Mouse (Mus musculus) stomach, embryonic 16.5 days (tissue): ENCODE measurements around the gene Arap1. TPM values are rescaled to one million over a fixed set of nuclear protein-coding genes. Genes with fewer than 3 reads are reported as not detected.

Source experiments
- ATAC-seq: fragments of 200-750 bp; cut with Nextera tagmentation; 2 replicates; pipeline ENCODE4 v1.8.0; 2017; ENCODE audit warnings: moderate number of reproducible peaks, moderate TSS enrichment; ENCODE audit not compliant: insufficient read depth, low FRiP score
- H3K27ac ChIP-seq: fragments of 300-500 bp; sonication (generic); 2 replicates; pipeline ENCODE4 v1.5.1; 2014; ENCODE audit warnings: low read length
- H3K27me3 ChIP-seq: fragments of 300-500 bp; sonication (generic); 2 replicates; pipeline ENCODE4 v1.6.1; 2014; ENCODE audit warnings: low read length, control low read depth, mixed read lengths; ENCODE audit not compliant: control insufficient read depth, insufficient read depth
- H3K36me3 ChIP-seq: fragments of 300-500 bp; sonication (generic); 2 replicates; pipeline ENCODE4 v1.6.1; 2014; ENCODE audit warnings: low read length; ENCODE audit not compliant: control insufficient read depth, insufficient read depth
- H3K4me1 ChIP-seq: fragments of 300-500 bp; sonication (generic); 2 replicates; pipeline ENCODE4 v1.6.1; 2014; ENCODE audit warnings: low read length, control low read depth, mixed read lengths; ENCODE audit not compliant: control insufficient read depth, insufficient read depth
- H3K4me2 ChIP-seq: fragments of 300-500 bp; sonication (generic); 2 replicates; pipeline ENCODE4 v1.6.1; 2014; ENCODE audit warnings: low read depth, low read length, mixed read lengths
- H3K4me3 ChIP-seq: fragments of 300-500 bp; sonication (generic); replicated peaks from 2 replicates; pipeline ENCODE4 v1.5.1; 2014; ENCODE audit warnings: mild to moderate bottlenecking, low read length
- H3K9ac ChIP-seq: fragments of 300-500 bp; sonication (generic); 2 replicates; pipeline ENCODE4 v1.6.1; 2014; ENCODE audit warnings: low read length
- H3K9me3 ChIP-seq: fragments of 300-500 bp; sonication (generic); replicated peaks from 2 replicates; pipeline ENCODE4 v1.6.1; 2016; ENCODE audit warnings: low read length, control low read depth; ENCODE audit not compliant: control insufficient read depth
- WGBS: fragments of 180-500 bp; shearing (Covaris S2); extraction: QIAGEN DNeasy Blood & Tissue Kit; methylation state at CpG from one replicate; pipeline ENCODE4 v1.1.7; 2014; 5-methylcytosine and 5-hydroxymethylcytosine counted together
- polyA plus RNA-seq: library from polyadenylated mRNA; unstranded; fragments of >200 nt; fragmentation: Nextera tagmentation; extraction: Ambion mirVana; gene quantifications from 2 replicates; pipeline ENCODE4 v1.2.1, GENCODE M21; 2015

Arap1 gene
- polyA plus RNA-seq, 1 experiment from 2014 or later, result 105 TPM

GRCm38 (mm10) chr7:101323141-101323594 is 24.7 kb upstream of the Arap1 start:
- H3K4me2 ChIP-seq, result peak overlapping the region; percentile 80
- H3K27me3 ChIP-seq, result no peaks in the 10 kb centered on the region
- peak; percentile 79 for ATAC-seq
- H3K36me3 ChIP-seq, result no peaks in the 10 kb centered on the region
- no peaks in the 10 kb centered on the region for H3K9me3 ChIP-seq
- peak overlapping the region; percentile 92 for H3K27ac ChIP-seq
- WGBS, result 53% methylated on average over 4 of the region's 4 CpGs
- H3K4me1 ChIP-seq, result peaks cover 22% of the 10 kb centered on the region
- H3K9ac ChIP-seq, result peak overlapping the region; percentile 90
- H3K4me3 ChIP-seq, result peak overlapping the region; percentile 76

DNA sequence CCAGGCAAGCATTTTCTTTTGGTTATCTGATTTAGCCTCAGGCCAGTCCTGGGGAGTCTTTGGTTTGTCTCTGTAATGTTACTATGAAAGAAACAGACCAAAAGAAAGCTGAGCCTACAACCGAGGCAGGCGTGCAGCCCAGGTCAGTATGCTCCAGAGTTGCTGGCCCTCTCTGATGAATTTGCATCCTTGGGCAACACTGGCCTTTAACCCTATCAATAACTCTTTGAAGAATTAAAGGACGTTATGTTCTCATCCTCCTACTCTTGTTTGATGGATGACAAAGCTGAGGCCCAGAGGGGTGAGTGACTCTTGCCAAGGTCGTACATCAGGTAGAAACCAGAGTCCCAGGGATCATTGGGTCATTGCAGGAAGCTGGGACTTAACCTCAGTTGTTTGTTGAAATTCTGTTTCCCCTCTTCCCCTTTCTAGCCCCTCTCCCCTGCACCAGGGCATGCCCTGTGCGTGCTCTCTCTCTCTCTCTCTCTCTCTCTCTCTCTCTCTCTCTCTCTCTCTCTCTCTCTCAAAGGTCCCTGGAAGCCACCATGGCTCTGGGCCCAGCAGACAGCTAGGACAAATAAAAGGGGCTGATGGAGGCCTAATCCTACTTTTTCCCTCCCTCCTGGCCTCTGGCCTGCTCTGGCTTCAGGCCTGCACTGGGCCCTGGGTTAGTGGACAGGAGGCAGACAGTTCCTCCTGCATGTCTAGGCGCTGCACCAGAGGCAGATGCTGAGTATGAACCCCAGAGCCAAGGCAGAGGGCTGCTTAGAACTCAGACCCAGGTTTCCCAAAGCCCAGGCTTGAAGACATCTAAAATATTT is 23.5 kb upstream of the Arap1 start:
- H3K27ac ChIP-seq, result no peak overlapping the region
- H3K4me3 ChIP-seq, result peak overlapping the region; percentile 32; the same call in 1 of the 2 replicates
- no peaks in the 10 kb centered on the region for H3K9me3 ChIP-seq
- ATAC-seq, result no peak
- H3K27me3 ChIP-seq, result no peaks in the 10 kb centered on the region
- no peaks in the 10 kb centered on the region for H3K36me3 ChIP-seq
- WGBS, result 43% methylated on average over 6 of the region's 6 CpGs
- H3K9ac ChIP-seq, result peak overlapping the region; percentile 49; the same call in 1 of the 2 replicates
- H3K4me1 ChIP-seq, result peaks cover 34% of the 10 kb centered on the region
- H3K4me2 ChIP-seq, result peak overlapping the region; percentile 80; the same call in 1 of the 2 replicates

- peaks cover 43% of the 10 kb centered on the region for H3K4me1 ChIP-seq
- H3K27me3 ChIP-seq, result no peaks in the 10 kb centered on the region
- peak overlapping the region; percentile 29; the same call in 1 of the 2 replicates for H3K4me2 ChIP-seq
- WGBS, result 75% methylated on average over 5 of the region's 5 CpGs
- no peaks in the 10 kb centered on the region for H3K36me3 ChIP-seq
- H3K9ac ChIP-seq, result no peak overlapping the region; the same call in 1 of the 2 replicates
- no peak overlapping the region for H3K4me3 ChIP-seq
- no peak for ATAC-seq
- no peak overlapping the region for H3K27ac ChIP-seq
- no peaks in the 10 kb centered on the region for H3K9me3 ChIP-seq
Measured at GRCm38 (mm10) chr7:101326006-101326405, 21.9 kb upstream of the Arap1 start.

GRCm38 (mm10) chr7:101327263-101327662 is 20.6 kb upstream of the Arap1 start:
- H3K4me3 ChIP-seq, result no peak overlapping the region
- no peak for ATAC-seq
- H3K4me2 ChIP-seq, result 0 out of 2 replicates have a peak overlapping the region, but pooled peaks have one; percentile 29
- WGBS, result 49% methylated on average over 5 of the region's 5 CpGs
- no peaks in the 10 kb centered on the region for H3K27me3 ChIP-seq
- peaks cover 43% of the 10 kb centered on the region for H3K4me1 ChIP-seq
- no peak overlapping the region for H3K27ac ChIP-seq
- no peaks in the 10 kb centered on the region for H3K9me3 ChIP-seq
- no peaks in the 10 kb centered on the region for H3K36me3 ChIP-seq
- no peak overlapping the region for H3K9ac ChIP-seq

DNA sequence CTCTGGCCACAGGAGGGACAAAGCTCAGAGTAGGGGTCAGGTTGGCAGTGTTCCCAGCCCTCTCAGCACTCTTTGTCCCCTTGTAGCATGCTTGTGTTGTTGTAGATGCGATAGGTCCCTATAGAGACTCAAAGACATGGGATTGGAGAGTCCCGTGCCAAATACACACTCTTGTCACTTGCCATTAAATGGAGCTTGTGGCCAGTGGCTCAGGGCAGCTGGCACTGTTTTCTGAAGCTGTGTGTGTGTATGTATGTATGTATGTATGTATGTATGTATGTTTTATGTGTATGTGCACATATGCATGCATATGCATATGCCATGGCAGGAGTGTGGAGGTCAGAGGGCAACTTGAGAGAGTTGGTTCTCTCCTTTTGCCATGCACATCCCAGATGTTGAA is 20.1 kb upstream of the Arap1 start:
- Histone ChIP-seq H3K27ac (no peak overlapping the region), H3K4me2 (no peak overlapping the region), H3K9ac (no peak overlapping the region), H3K4me3 (no peak overlapping the region), H3K9me3 (no peaks in the 10 kb centered on the region), H3K36me3 (no peaks in the 10 kb centered on the region), H3K4me1 (peaks cover 43% of the 10 kb centered on the region), H3K27me3 (no peaks in the 10 kb centered on the region)
- ATAC-seq, result no peak
- 93% methylated on average over 2 of the region's 2 CpGs for WGBS

DNA sequence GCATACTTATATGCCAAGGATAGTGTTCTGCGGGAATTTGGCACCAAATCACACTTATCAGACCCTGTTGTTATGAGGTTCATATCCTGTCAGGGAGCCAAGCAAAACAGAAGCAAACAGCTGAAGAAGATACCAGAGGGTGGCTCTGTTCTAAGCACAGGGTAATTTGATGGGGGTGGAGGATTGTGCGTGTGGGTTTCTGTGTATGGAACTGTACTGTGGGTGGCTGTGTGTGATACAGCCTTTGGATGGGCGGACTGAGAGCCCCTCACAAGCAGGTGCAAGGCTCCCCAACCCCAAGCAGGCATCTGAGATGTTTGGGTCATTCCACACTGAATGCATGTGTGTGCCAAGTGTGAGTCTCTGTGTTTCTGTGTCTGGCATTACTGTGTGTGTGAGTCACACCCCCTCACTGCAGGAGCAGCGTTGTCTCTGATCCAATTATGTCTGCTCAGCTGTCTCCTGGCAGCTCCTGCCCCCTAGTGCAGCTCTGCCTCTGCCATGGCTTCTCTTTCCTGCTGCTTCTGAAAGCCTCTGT is 19.2 kb upstream of the Arap1 start:
- Histone ChIP-seq H3K4me2 (no peak overlapping the region), H3K4me3 (no peak overlapping the region), H3K4me1 (peaks cover 40% of the 10 kb centered on the region), H3K9me3 (no peaks in the 10 kb centered on the region), H3K36me3 (no peaks in the 10 kb centered on the region), H3K27ac (no peak overlapping the region), H3K27me3 (no peaks in the 10 kb centered on the region), H3K9ac (0 out of 2 replicates have a peak overlapping the region, but pooled peaks have one; percentile 26)
- ATAC-seq, result no peak
- WGBS, result 59% methylated on average over 4 of the region's 4 CpGs

DNA sequence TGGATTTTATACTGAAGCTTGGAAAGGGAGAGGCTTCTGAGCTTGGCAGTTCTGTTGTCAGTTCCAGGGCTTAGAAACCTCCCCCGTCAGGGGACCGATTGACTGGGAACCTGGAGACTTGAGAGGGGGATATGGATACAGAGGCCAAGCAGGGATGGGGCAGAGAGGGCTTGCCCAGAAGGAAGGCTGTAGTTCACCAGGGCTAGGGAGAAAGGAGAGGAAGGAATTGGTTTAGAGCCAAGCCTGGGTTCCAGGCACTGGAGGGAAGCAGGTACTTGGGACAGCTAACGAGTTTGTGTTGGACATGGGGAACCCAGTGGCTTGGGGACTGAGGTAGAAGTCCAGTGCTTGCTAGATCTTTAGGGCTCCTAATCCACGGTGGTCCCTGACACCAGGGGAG is 18.3 kb upstream of the Arap1 start:
- peaks cover 33% of the 10 kb centered on the region for H3K4me1 ChIP-seq
- no peaks in the 10 kb centered on the region for H3K36me3 ChIP-seq
- H3K9me3 ChIP-seq, result no peaks in the 10 kb centered on the region
- 65% methylated on average over 4 of the region's 4 CpGs for WGBS
- peak overlapping the region; percentile 26; the same call in 1 of the 2 replicates for H3K9ac ChIP-seq
- peak overlapping the region; percentile 27; the same call in 1 of the 2 replicates for H3K27ac ChIP-seq
- no peaks in the 10 kb centered on the region for H3K27me3 ChIP-seq
- H3K4me3 ChIP-seq, result no peak overlapping the region
- no peak overlapping the region for H3K4me2 ChIP-seq
- no peak for ATAC-seq

DNA sequence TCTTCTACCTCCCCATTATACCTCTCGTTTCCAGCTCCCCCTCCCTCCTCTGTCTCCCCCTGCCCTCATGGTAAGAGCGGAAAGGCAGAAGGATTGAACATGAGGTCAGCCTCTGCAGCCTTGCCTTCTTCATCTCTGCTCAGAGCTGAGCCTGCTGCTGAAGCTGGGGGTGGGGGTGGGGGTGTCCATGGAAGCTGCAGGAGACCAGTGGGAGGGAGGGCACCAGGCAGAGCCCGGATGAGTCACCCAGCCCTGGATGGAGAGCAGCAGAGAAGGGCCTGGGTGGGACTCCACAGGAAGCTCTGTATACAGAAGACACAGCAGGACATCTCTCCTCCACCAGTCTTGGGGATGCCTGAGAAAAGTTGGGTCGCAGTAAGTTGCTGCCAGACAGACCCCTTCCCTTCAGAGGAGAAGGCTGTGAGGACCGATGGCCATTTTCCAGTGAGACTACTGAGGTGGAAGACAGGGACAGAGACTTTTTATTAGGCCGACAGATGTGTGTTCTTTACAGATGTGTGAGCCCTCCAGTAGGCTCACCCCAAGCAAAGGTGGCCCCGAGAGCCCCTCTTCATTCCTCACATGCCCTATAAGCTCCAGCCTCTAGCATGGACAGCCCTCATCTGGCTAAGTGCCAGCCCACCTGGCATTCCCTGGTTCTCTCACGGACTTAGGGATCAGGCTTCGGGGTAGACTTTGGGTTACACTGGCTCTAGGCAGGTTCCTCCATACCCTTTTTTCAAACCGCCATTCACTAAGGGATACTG is 17.6 kb upstream of the Arap1 start:
- no peaks in the 10 kb centered on the region for H3K27me3 ChIP-seq
- 0 out of 2 replicates have a peak overlapping the region, but pooled peaks have one; percentile 27 for H3K27ac ChIP-seq
- 59% methylated on average over 10 of the region's 10 CpGs for WGBS
- no peak overlapping the region for H3K4me3 ChIP-seq
- H3K9ac ChIP-seq, result peak overlapping the region; percentile 26
- H3K9me3 ChIP-seq, result no peaks in the 10 kb centered on the region
- no peak overlapping the region for H3K4me2 ChIP-seq
- peaks cover 28% of the 10 kb centered on the region for H3K4me1 ChIP-seq
- H3K36me3 ChIP-seq, result no peaks in the 10 kb centered on the region
- peak; percentile 41 for ATAC-seq
